Mouse (Mus musculus) cerebellum, postnatal 25 days (tissue): ENCODE results near the gene Drd5.

Experiments used
- DNase-seq, 2 experiments: peaks; one replicate each; pipeline ENCODE4 v3.0.0; 2021; ENCODE audit warnings: mixed read lengths in 2 of 2

Drd5 gene

GRCm38 (mm10) chr5:38356927-38357326, 37.8 kb downstream of the Drd5 start:
- no peak for DNase-seq

- DNase-seq: no peak
Observed at GRCm38 (mm10) chr5:38359716-38360115, 40.5 kb downstream of the Drd5 start.

GRCm38 (mm10) chr5:38364396-38364795, 45.2 kb downstream of the Drd5 start:
- no peak for DNase-seq

- DNase-seq: no peak
Observed at GRCm38 (mm10) chr5:38365521-38365920, 46.4 kb downstream of the Drd5 start.

- DNase-seq: peak in 1 of 2 experiments; percentile 19
Observed at GRCm38 (mm10) chr5:38366650-38367470, 47.7 kb downstream of the Drd5 start.

GRCm38 (mm10) chr5:38371308-38371707, 52.1 kb downstream of the Drd5 start:
- no peak for DNase-seq
